Mouse (Mus musculus) liver, embryonic 11.5 days (tissue): ENCODE data around the gene Bckdha. TPM values are rescaled to one million over a fixed set of nuclear protein-coding genes. Genes with fewer than 3 reads are reported as not detected.
A peak's percentile ranks its signal among the peaks of the same experiment; 100 is the strongest.

Experiments used
- ATAC-seq: fragments of 200-750 bp; cut with Nextera tagmentation; replicated peaks from 2 replicates; pipeline ENCODE4 v1.8.0; 2017; ENCODE audit warnings: moderate number of reproducible peaks, mild to moderate bottlenecking, moderate TSS enrichment, moderate library complexity; ENCODE audit not compliant: low FRiP score
- DNase-seq: peaks from one replicate; pipeline ENCODE4 v3.0.0-alpha.2; 2017; ENCODE audit warnings: low spot score
- H3K27ac ChIP-seq: fragments of 300-500 bp; sonication (generic); 2 replicates; pipeline ENCODE4 v1.5.1; 2014; ENCODE audit warnings: mild to moderate bottlenecking, low read depth, low read length, control low read depth
- H3K27me3 ChIP-seq: fragments of 300-500 bp; sonication (generic); replicated peaks from 2 replicates; pipeline ENCODE4 v1.6.1; 2014; ENCODE audit warnings: low read length, mixed read lengths; ENCODE audit not compliant: control insufficient read depth, insufficient read depth
- H3K36me3 ChIP-seq: fragments of 300-500 bp; sonication (generic); 2 replicates; pipeline ENCODE4 v1.6.1; 2014; ENCODE audit warnings: mild to moderate bottlenecking, low read length, moderate library complexity, mixed read lengths; ENCODE audit not compliant: control insufficient read depth, insufficient read depth
- H3K4me1 ChIP-seq: fragments of 300-500 bp; sonication (generic); replicated peaks from 2 replicates; pipeline ENCODE4 v1.6.1; 2014; ENCODE audit warnings: low read length, mixed read lengths; ENCODE audit not compliant: control insufficient read depth, insufficient read depth
- H3K4me2 ChIP-seq: fragments of 300-500 bp; sonication (generic); 2 replicates; pipeline ENCODE4 v1.6.1; 2014; ENCODE audit warnings: mild to moderate bottlenecking, control low read depth, moderate library complexity
- H3K4me3 ChIP-seq: fragments of 300-500 bp; sonication (generic); 2 replicates; pipeline ENCODE4 v1.5.1; 2014; ENCODE audit warnings: low read depth, low read length, control low read depth
- H3K9ac ChIP-seq: fragments of 300-500 bp; sonication (generic); 2 replicates; pipeline ENCODE4 v1.6.1; 2014; ENCODE audit warnings: low read depth, low read length, control low read depth
- H3K9me3 ChIP-seq: fragments of 300-500 bp; sonication (generic); 2 replicates; pipeline ENCODE4 v1.6.1; 2016; ENCODE audit warnings: low read length, inconsistent platforms, mixed read lengths; ENCODE audit not compliant: control insufficient read depth
- WGBS: fragments of 180-500 bp; shearing (Covaris S2); extraction: QIAGEN DNeasy Blood & Tissue Kit; methylation state at CpG from one replicate; pipeline ENCODE4 v1.1.7; 2014; 5-methylcytosine and 5-hydroxymethylcytosine counted together
- polyA plus RNA-seq: library from polyadenylated mRNA; unstranded; fragments of >200 nt; fragmentation: Nextera tagmentation; extraction: Ambion mirVana; gene quantifications from 2 replicates; pipeline ENCODE4 v1.2.1, GENCODE M21; 2014

Bckdha gene
- polyA plus RNA-seq, 1 experiment from 2014 or later = 35.5 TPM

DNA sequence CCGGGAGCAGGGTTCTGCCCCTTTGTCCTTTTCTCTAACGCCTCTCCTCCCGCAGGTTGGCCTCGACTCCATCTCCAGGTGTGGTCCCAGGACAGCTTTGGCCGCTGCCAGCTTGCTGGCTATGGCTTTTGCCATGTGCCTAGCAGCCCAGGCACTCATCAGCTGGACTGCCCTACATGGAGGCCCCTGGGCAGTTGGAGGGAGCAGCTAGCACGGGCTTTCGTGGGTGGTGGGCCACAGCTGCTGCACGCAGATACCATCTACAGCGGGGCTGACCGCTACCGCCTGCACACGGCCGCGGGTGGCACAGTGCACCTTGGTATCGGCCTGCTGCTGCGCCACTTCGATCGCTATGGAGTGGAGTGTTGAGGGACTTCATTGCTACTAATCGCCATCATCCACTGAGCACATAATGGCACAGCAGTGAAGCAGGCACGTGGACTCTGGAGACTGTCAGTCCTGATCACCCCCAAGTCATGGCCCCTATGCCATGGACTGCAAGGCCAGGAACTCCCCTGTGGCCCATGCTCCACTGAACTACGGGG, 27.2 kb upstream of the Bckdha start:
- Histone ChIP-seq H3K9me3 (no peaks in the 10 kb centered on the region), H3K9ac (peak overlapping the region; percentile 86), H3K4me2 (peak overlapping the region; percentile 97), H3K27ac (peak overlapping the region; percentile 59; the same call in 1 of the 2 replicates), H3K4me1 (peaks cover 57% of the 10 kb centered on the region), H3K27me3 (no peaks in the 10 kb centered on the region; the same call in 1 of the 2 replicates), H3K36me3 (0 out of 2 replicates have a peak, but pooled peaks cover 2% of the 10 kb centered on the region), H3K4me3 (peak overlapping the region; percentile 80)
- WGBS = 56% methylated on average over 21 of the region's 21 CpGs
- no peak for ATAC-seq
- no peak for DNase-seq

DNA sequence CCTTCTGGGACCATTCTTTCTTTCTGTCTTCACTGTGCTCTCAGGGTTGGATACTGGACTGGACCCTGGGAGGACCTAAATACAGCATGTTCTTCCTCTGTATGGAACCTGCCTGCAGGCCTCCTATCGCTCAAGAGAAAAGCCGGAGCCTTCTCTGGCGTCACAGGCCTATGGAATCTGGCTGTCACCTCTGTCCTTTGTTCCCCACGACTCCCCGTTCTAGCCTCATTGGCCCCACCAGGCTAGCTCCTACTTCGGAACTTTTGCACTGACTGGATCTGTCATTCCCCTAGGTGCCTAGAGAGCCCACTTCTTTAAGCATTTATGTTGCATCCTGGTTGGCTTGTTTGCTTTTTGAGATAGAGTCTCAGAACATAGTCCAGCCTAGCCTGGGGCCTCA, 25.9 kb upstream of the Bckdha start:
- WGBS = 86% methylated on average over 6 of the region's 6 CpGs
- 0 out of 2 replicates have a peak, but pooled peaks cover 2% of the 10 kb centered on the region for H3K36me3 ChIP-seq
- DNase-seq (no peak), ATAC-seq (no peak)
- H3K4me3 ChIP-seq = no peak overlapping the region
- H3K4me2 ChIP-seq = no peak overlapping the region; the same call in 1 of the 2 replicates
- peaks cover 53% of the 10 kb centered on the region for H3K4me1 ChIP-seq
- no peaks in the 10 kb centered on the region for H3K9me3 ChIP-seq
- H3K27me3 ChIP-seq = no peaks in the 10 kb centered on the region; the same call in 1 of the 2 replicates
- H3K9ac ChIP-seq = no peak overlapping the region; the same call in 1 of the 2 replicates
- H3K27ac ChIP-seq = peak overlapping the region; percentile 92

DNA sequence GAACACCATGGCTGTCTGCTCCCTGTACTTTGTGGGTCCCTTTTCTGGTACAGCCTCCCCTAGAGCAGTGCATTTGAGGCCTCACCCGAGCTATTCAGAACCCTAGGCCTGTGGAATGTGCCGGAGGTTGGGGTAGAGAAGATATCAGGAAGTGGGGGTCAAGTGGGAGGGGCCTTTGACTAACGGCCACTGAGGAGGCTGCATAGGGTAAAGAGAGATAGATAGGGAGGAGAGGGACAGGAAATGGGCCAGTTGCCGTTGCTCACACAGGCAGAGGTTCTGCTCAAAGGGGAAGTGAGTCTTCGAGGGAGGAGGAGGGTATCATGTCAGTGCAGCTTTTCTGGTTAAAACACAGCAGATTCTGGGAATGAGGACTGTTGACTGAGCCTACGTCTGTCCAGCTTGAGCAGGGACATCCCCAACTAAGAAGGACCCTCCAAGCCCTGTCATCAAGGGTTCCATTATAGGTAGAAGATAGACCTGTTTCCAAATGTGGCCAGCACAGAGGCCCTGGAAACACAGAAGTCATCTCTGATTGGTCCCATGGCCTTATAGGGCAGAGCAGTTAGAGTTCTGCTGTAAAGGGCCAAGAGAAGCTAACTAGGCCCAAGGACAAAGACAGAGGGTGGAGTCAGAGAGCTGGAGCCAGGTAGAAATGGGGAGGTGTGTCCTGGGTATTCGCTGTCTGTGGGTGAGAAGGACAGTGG, 24.8 kb upstream of the Bckdha start:
- peaks cover 50% of the 10 kb centered on the region for H3K4me1 ChIP-seq
- H3K4me2 ChIP-seq = peak overlapping the region; percentile 60
- WGBS = 28% methylated on average over 7 of the region's 7 CpGs
- DNase-seq (peak; percentile 60), ATAC-seq (peak; percentile 27)
- 0 out of 2 replicates have a peak, but pooled peaks cover 2% of the 10 kb centered on the region for H3K36me3 ChIP-seq
- peak overlapping the region; percentile 58 for H3K9ac ChIP-seq
- no peaks in the 10 kb centered on the region; the same call in 1 of the 2 replicates for H3K27me3 ChIP-seq
- peak overlapping the region; percentile 29 for H3K4me3 ChIP-seq
- H3K27ac ChIP-seq = peak overlapping the region; percentile 92
- no peaks in the 10 kb centered on the region for H3K9me3 ChIP-seq

DNA sequence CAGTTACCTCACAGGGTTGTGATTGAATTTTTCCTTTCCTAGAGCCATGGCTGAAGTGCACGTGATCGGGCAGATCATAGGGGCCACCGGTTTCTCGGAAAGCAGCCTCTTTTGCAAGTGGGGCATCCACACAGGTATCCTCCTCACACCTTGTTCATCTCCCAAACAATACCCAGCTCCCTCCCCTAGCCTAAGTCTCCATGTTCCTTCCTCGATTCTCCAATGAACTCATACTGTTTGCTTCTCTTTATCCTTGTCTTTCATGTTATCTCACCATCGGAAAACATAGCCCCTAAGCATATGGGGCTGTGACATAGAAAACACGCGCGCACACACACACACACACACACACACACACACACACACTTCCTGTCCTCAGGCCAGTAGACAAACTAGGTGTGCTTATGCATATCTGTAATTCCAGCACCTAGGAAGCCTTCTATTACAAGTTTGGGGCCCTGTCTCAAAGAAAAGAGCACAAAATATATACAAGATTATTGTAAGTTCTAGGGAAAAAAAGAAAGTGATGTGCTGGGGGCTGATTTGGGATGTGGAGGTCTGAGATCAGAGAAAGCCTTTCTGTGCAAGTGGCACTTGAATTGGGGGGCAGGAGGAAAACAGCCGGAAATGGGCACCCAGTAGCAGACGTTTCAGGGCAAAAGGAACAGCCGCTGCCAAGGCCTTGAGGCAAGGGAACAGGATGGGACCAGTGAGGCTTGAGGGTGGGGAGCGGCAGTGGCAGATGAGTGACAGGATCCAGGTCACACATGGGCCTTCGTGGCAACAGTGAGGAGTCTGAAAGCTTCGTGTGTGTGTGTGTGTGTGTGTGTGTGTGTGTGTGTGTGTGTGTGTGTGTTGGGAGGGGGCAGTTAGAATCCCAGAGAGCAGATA, 22.8 kb upstream of the Bckdha start:
- no peak for ATAC-seq
- Histone ChIP-seq H3K4me3 (peak overlapping the region; percentile 69), H3K4me1 (peaks cover 50% of the 10 kb centered on the region), H3K27ac (peak overlapping the region; percentile 96; the same call in 1 of the 2 replicates), H3K9ac (peak overlapping the region; percentile 31; the same call in 1 of the 2 replicates), H3K36me3 (0 out of 2 replicates have a peak, but pooled peaks cover 2% of the 10 kb centered on the region), H3K4me2 (peak overlapping the region; percentile 81), H3K27me3 (no peaks in the 10 kb centered on the region), H3K9me3 (no peaks in the 10 kb centered on the region)
- DNase-seq = no peak
- WGBS = 34% methylated on average over 15 of the region's 15 CpGs

DNA sequence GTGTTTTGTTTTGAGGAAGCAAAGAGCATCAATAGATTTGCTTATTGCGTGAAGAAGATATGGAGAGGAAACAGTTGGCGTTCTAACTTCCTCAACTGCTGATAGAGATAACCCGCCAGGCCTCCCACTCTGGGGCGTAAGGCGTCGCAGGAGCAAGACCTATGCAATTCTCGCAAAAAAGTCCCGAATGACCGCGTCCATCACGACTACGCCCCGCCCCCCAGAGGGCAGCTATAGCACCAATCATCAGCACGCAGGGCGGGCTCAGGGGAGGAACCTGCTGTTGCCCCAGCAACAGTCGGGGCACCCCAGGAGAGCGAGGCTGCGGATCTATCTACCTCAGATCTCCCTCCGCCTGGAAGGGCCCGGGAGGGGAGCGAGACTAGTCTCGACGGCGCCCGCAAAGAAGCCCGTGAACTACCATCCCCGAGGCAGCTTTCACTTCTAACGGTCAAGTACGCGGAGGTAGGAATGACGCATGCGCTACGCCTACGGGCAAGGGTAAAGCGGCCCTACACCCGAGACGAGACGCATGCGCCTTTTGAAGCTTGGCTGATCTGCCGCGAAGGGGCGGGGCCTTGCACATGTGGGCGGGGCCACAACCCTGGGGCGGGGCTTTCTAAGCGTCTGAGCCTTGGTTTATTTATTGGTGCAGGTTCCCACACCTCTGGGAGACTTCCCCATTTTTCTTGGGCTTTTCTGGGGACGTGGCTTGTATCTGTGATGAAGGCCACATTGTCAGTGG, 21.9 kb upstream of the Bckdha start, which contains the start of gene B9d2:
Gene B9d2, plus strand, starts transcription at position 267 of the 745 bp plus-strand sequence.
- DNase-seq (peak; percentile 96), ATAC-seq (peak; percentile 93)
- Histone ChIP-seq H3K27me3 (peaks cover 3% of the 10 kb centered on the region; the same call in 1 of the 2 replicates), H3K27ac (peak within 1 kb of the TSS; percentile 96), H3K9ac (peak within 1 kb of the TSS; percentile 74), H3K4me2 (peak within 1 kb of the TSS; percentile 81), H3K4me1 (peaks cover 43% of the 10 kb centered on the region), H3K9me3 (no peaks in the 10 kb centered on the region), H3K36me3 (0 out of 2 replicates have a peak, but pooled peaks cover 2% of the 10 kb centered on the region), H3K4me3 (peak within 1 kb of the TSS; percentile 69)
- under 1% methylated on average over 46 of the region's 46 CpGs for WGBS

DNA sequence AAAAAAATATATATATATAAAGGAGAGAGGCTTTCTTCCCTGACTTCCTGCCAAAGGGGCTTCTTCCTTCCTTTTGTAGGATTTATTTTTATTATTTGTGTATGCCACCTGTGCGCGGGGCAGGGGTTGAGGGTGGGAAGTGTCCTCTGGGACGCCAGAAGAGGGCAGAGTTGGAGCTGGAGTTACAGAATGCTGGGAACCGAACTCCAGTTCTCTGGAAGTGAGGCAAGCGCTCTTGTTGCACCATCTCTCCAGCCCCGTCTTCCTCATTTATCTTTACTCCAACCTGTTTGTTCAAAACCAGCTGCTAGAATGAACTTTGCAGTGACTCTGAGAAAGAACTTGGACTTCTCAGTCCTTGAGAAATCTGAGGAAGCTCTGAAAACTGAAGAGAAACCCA, 21.2 kb upstream of the Bckdha start:
- peaks cover 38% of the 10 kb centered on the region for H3K4me1 ChIP-seq
- H3K4me2 ChIP-seq = peak overlapping the region; percentile 81
- DNase-seq (no peak), ATAC-seq (no peak)
- 5% methylated on average over 6 of the region's 6 CpGs for WGBS
- H3K27ac ChIP-seq = peak overlapping the region; percentile 96
- no peaks in the 10 kb centered on the region for H3K9me3 ChIP-seq
- H3K9ac ChIP-seq = peak overlapping the region; percentile 54
- 0 out of 2 replicates have a peak, but pooled peaks cover 2% of the 10 kb centered on the region for H3K36me3 ChIP-seq
- peak overlapping the region; percentile 69 for H3K4me3 ChIP-seq
- H3K27me3 ChIP-seq = peaks cover 10% of the 10 kb centered on the region

DNA sequence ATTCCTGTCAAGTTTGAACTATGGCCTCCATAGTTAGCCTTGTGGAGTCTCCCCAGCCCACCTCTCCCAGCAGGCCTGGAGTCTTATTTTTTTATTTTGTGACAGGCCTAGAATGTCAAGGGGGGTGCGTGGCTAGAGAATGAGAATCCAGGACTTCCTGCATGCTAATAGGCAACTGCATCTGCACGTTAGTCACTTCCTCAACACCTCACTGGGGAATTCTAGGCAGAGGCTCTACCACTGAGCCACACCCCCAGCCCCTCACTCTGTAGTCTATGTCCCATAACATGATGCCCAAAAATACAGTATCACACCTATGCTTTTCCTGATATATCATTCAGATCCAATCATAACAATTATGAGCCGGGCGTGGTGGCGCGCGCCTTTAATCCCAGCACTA, 18.2 kb upstream of the Bckdha start:
- H3K4me2 ChIP-seq = no peak overlapping the region
- peaks cover 26% of the 10 kb centered on the region for H3K27me3 ChIP-seq
- H3K9me3 ChIP-seq = peaks cover 2% of the 10 kb centered on the region; the same call in 1 of the 2 replicates
- no peak overlapping the region for H3K9ac ChIP-seq
- no peaks in the 10 kb centered on the region for H3K36me3 ChIP-seq
- no peak for ATAC-seq
- no peak overlapping the region for H3K4me3 ChIP-seq
- 90% methylated on average over 7 of the region's 7 CpGs for WGBS
- H3K27ac ChIP-seq = no peak overlapping the region
- DNase-seq = no peak
- H3K4me1 ChIP-seq = peaks cover 17% of the 10 kb centered on the region
